Mouse (Mus musculus) E14TG2a.4 (cell line): Measurements from ENCODE around the gene Zfp493.
A peak's percentile ranks its signal among the peaks of the same experiment; 100 is the strongest.
"Not testable (repeated sequence)": the region's sequence is repeated elsewhere in the genome, so short reads cannot be mapped to it uniquely, and the experiment has no call there.

ENCODE experiments used
- H3K27me3 ChIP-seq: 2 replicates; pipeline ENCODE4 v1.6.1; 2014; ENCODE audit warnings: low read length, control low read depth; ENCODE audit not compliant: insufficient read depth
- H3K36me3 ChIP-seq: 2 replicates; pipeline ENCODE4 v1.6.1; 2014; ENCODE audit warnings: low read length, control low read depth; ENCODE audit not compliant: insufficient read depth
- H3K4me1 ChIP-seq: replicated peaks from 2 replicates; pipeline ENCODE4 v1.6.1; 2014; ENCODE audit warnings: low read depth, low read length, control low read depth
- H3K4me3 ChIP-seq: replicated peaks from 2 replicates; pipeline ENCODE4 v1.5.1; 2014; ENCODE audit warnings: mild to moderate bottlenecking, low read length
- H3K9me3 ChIP-seq: 2 replicates; pipeline ENCODE4 v1.6.1; 2014; ENCODE audit warnings: low read length, control low read depth
- CTCF ChIP-seq: conservative IDR thresholded peaks from 2 replicates; pipeline ENCODE4 v1.5.1; 2014; ENCODE audit warnings: low read length
- NANOG ChIP-seq: IDR thresholded peaks from 2 replicates; pipeline ENCODE4 v1.6.1; 2014; ENCODE audit warnings: borderline replicate concordance, low read length, mixed read lengths
- POU5F1 ChIP-seq: IDR thresholded peaks from 2 replicates; pipeline ENCODE4 v1.6.1; 2014; ENCODE audit warnings: low read length, borderline replicate concordance

Zfp493 gene

GRCm38 (mm10) chr13:67791921-67792455, 12.5 kb downstream of the Zfp493 start:
- Histone ChIP-seq H3K4me1 (peaks cover 19% of the 10 kb centered on the region), H3K27me3 (no peaks in the 10 kb centered on the region), H3K36me3 (peaks cover 10% of the 10 kb centered on the region), H3K9me3 (no peaks in the 10 kb centered on the region), H3K4me3 (no peak overlapping the region)
- TF ChIP-seq POU5F1 (no peak), CTCF (no peak), NANOG (no peak)

GRCm38 (mm10) chr13:67798618-67799017, 19.1 kb downstream of the Zfp493 start:
- TF ChIP-seq POU5F1: no peak
- Histone ChIP-seq H3K36me3 (no peaks in the 10 kb centered on the region), H3K4me1 (no peaks in the 10 kb centered on the region)

DNA sequence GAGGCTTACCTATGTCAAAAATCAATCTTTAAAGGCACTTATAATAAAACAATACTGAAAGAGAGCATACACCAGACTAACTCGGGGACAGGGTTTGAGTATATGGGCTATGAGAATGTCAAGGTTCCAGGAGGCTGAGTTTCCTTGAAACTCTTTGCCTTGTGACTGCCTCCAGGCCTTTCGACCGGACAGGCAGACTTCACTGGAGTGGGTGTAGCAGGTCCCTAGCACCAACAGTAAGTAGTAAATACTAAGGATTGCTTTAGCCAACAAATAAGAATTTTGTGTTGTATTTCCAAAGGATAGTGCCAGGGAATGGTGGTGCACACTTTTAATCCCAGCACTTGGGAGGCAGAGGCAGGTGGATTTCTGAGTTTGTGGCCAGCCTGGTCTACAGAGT, 19.7 kb downstream of the Zfp493 start:
- not testable (repeated sequence) for H3K36me3 ChIP-seq, H3K4me1 ChIP-seq, H3K27me3 ChIP-seq, H3K4me3 ChIP-seq
- peaks cover 13% of the 10 kb centered on the region for H3K9me3 ChIP-seq

More at GRCm38 (mm10) chr13:67798618-67799017, 19.1 kb downstream of the Zfp493 start:
- Histone ChIP-seq H3K9me3 (peaks cover 13% of the 10 kb centered on the region), H3K4me3 (no peak overlapping the region), H3K27me3 (no peaks in the 10 kb centered on the region)

DNA sequence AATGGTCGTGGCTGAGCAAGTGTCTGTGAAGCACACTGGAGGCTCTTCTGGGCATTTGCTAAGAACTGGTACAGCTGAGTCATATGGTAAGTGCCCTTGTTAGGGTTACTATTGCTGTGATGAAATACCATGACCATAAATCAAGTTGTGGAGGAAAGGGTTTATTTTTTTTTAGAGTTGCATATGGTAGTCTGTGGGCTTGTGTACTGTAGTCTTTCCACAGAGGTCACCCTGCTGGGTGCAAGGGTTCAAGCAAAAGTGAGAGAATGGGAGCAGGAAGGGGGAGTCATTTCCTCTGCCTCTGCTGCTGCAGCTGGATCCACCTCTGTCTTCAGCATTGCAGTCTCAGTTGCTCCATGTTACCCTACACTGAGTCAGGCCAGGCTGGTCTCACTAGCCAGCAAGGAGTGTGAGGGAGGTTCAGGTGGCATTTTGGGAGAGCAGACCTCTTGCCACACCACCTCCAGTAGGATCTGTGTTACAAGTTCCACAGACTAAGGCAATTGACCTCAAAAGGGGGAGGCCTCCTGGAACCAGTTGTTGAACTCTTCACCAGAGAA, 32.2 kb downstream of the Zfp493 start:
- no peaks in the 10 kb centered on the region for H3K36me3 ChIP-seq
- no peak overlapping the region for H3K4me3 ChIP-seq
- peaks cover 12% of the 10 kb centered on the region for H3K4me1 ChIP-seq
- TF ChIP-seq POU5F1: no peak
- no peak for TF ChIP-seq CTCF
- TF ChIP-seq NANOG: no peak
- H3K27me3 ChIP-seq: no peaks in the 10 kb centered on the region
- no peaks in the 10 kb centered on the region for H3K9me3 ChIP-seq

DNA sequence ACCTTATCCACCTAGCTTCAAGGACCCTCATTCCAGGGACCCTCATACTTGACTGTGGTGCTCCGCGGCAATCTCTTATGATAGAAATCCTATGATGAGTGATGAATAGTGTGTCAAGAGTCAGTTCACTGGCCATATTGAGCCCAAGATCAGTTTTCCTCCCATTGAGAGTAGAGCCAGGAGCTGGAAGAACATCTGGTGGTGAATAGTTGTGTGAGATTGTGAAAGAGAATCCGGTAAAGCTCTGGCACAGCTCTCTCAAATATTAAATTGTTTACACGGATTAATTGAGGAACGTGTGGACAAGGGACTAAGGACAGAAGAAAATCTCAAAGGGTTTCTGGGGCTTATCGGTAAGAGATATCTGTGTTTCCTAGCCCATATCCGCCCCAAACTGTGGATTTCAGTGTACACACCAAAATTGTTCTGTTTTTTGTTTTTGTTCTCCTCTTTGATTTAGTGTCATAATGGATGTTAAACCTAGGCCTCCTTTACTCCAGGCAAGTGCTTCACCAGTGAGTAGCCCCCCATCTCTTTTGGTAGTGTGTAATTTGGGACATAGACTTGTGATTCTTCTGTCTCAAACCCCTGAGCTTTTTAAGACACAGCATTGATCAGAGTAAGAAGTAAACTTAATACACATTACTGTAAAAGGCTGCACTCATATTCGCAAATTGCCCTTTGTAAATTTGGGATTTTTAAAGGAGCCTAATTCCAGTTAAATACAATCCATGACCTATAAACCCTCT, 33.6 kb downstream of the Zfp493 start:
- peak overlapping the region; percentile 84 for H3K4me3 ChIP-seq
- no peak for TF ChIP-seq NANOG
- no peak for TF ChIP-seq POU5F1
- no peak for TF ChIP-seq CTCF
- peaks cover 12% of the 10 kb centered on the region for H3K4me1 ChIP-seq
- no peaks in the 10 kb centered on the region for H3K36me3 ChIP-seq
- no peaks in the 10 kb centered on the region for H3K27me3 ChIP-seq
- H3K9me3 ChIP-seq: no peaks in the 10 kb centered on the region; the same call in 1 of the 2 replicates

DNA sequence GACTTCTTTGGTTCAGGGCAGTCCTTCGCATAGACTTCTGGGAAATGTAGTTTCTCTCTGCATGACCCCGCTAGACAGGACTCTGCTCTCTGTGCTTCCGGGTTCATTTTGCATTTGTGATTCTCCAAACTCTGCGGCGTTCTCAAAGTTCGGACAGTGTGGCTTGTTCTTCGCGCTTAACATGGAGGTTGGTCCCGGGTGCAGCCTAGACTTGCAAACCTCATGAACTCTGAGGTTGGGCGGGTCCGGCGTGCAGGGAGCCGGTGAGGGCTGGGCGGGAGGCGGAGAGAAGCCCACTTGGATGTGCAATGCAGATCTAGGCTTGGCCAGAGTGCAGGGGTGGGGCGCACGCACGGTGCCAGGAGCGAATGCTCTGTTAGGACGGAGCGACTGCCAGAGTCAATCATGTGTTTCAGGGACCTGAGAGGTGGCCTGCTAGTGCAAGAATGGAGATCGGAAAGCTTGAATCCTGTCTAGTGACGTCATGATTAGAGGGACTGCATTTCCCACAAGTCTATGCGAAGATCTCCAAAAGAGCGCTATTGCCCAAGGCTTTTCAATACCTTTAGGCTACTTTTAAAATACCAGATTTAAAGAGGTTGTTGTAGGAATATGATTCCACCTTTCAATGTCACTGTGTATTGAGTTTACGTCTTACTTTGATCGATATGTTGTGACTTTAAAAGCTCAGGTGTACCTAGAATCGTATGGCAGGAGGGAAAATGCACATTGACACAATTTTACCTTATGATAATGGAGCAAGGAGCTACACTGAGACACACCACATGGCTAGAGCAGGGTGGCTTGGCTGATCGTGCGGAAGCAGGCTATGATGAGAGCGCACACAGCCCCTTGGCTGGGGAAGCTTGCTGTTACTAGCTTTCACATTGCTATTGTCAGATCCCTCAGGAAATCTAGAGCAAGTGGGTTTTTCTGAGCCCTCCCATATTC, 34.5 kb downstream of the Zfp493 start, which contains the start of gene Zfp273:
Zfp273 (plus strand) TSS at position 31 of the 951 bp plus-strand sequence.
- Histone ChIP-seq H3K36me3 (no peaks in the 10 kb centered on the region), H3K4me1 (peaks cover 9% of the 10 kb centered on the region), H3K27me3 (no peaks in the 10 kb centered on the region), H3K4me3 (peak within 1 kb of the TSS; percentile 84), H3K9me3 (no peaks in the 10 kb centered on the region; the same call in 1 of the 2 replicates)
- TF ChIP-seq POU5F1: no peak
- TF ChIP-seq CTCF: no peak
- no peak for TF ChIP-seq NANOG

- Histone ChIP-seq H3K4me3 (no peak overlapping the region), H3K9me3 (no peaks in the 10 kb centered on the region; the same call in 1 of the 2 replicates), H3K27me3 (no peaks in the 10 kb centered on the region), H3K36me3 (no peaks in the 10 kb centered on the region), H3K4me1 (no peaks in the 10 kb centered on the region; the same call in 1 of the 2 replicates)
- no peak for TF ChIP-seq POU5F1
- TF ChIP-seq CTCF: no peak
- no peak for TF ChIP-seq NANOG
Observed at GRCm38 (mm10) chr13:67818636-67819035, 39.1 kb downstream of the Zfp493 start.

- Histone ChIP-seq H3K4me3 (peak within 1 kb of the TSS; percentile 76), H3K27me3 (no peaks in the 10 kb centered on the region), H3K4me1 (peaks cover 15% of the 10 kb centered on the region), H3K9me3 (peaks cover 7% of the 10 kb centered on the region; the same call in 1 of the 2 replicates), H3K36me3 (peaks cover 8% of the 10 kb centered on the region)
- TF ChIP-seq CTCF: no peak
Observed at GRCm38 (mm10) chr13:67830911-67831336, 51.4 kb downstream of the Zfp493 start, which contains the start of gene Gm10037. TSS of gene Gm10037 (plus strand) at chr13:67831106.

- not testable (repeated sequence) for H3K27me3 ChIP-seq, H3K4me3 ChIP-seq, H3K9me3 ChIP-seq, H3K36me3 ChIP-seq
- peaks cover 19% of the 10 kb centered on the region for H3K4me1 ChIP-seq
Observed at GRCm38 (mm10) chr13:67833137-67833536, 53.6 kb downstream of the Zfp493 start.
